Mouse (Mus musculus): ENCODE results near the gene Spred2.
"Not testable (repeated sequence)": the region's sequence is repeated elsewhere in the genome, so short reads cannot be mapped to it uniquely, and the experiment has no call there.

Gene Spred2

GRCm38 (mm10) chr11:20018905-20019304 is 94.7 kb downstream of the Spred2 start:
- peak; percentile 61 for DNase-seq (ENCODE audit: low read depth, low spot score)

- DNase-seq (ENCODE audit: low read depth, low spot score) = peak; percentile 45
Measured at GRCm38 (mm10) chr11:20020720-20021119, 96.5 kb downstream of the Spred2 start.

- DNase-seq (ENCODE audit: low read depth, low spot score) = no peak
Measured at GRCm38 (mm10) chr11:20022462-20022861, 98.3 kb downstream of the Spred2 start.

- DNase-seq (ENCODE audit: low read depth, low spot score) = no peak
Measured at GRCm38 (mm10) chr11:20022911-20023482, 98.8 kb downstream of the Spred2 start.

DNA sequence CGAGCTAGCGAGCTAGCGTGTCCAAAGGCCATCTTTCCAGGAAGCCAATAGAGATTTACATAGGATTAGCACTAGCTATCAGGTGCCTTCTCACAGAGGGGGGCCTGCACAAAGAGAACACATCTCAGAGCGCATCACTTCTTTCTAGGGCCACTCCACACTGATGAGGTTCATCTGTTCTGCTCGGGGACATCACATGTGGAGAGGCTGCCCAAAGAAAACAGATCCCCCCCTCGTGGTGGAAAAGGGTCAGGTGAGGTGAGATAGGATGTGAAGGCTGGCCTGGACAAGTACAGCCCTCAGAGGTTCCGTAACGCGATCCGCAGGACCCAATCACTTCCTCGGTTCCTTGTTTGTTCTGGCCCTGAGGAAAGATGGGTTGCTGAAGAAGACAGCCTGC is 101.7 kb downstream of the Spred2 start:
- peak; percentile 82 for DNase-seq (ENCODE audit: low read depth, low spot score)

DNA sequence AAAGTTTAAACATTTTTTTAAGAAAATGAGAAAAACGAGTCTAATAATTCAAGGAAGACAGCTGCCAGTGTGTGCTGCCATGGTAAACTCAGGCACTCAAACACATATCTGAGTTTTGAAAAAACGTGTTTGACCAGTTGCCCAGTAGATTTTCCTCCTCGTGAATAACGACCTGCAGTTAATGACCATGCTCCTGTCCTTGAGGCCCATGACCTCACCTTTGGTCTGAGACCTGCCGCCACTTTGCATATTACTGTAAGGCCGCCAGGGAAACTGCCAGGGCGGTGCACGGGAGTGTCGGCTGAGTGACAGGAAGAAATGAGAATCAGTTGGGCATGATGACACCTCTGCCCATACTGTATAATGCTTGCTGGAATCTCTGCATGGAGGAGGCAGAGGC is 103.5 kb downstream of the Spred2 start:
- DNase-seq (ENCODE audit: low read depth, low spot score) = no peak

- DNase-seq (ENCODE audit: low read depth, low spot score) = no peak
Measured at GRCm38 (mm10) chr11:20028396-20028795, 104.2 kb downstream of the Spred2 start.

- DNase-seq (ENCODE audit: low read depth, low spot score) = no peak
Measured at GRCm38 (mm10) chr11:20029014-20029413, 104.8 kb downstream of the Spred2 start.

- not testable (repeated sequence) for DNase-seq (ENCODE audit: low read depth, low spot score)
Measured at GRCm38 (mm10) chr11:20030973-20031372, 106.8 kb downstream of the Spred2 start.

DNA sequence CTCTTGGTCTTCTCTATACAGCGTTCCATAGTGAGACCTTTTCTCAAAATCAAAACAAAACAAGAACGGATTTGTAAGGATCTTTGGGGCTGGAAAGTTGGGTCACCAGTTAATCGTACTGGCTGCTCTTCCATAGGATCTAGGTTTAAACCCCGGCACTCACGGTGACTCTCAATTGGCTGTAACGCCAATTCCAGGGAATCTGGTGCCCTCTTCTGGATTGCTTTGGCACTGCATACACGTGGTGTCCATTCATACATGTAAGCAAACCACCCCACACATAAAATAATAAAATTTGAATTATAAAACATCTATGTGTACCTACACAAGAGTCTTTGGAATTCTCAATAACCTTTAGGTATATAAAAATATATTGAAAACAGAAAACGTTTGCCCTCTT is 107.4 kb downstream of the Spred2 start:
- DNase-seq (ENCODE audit: low read depth, low spot score) = peak; percentile 88

DNA sequence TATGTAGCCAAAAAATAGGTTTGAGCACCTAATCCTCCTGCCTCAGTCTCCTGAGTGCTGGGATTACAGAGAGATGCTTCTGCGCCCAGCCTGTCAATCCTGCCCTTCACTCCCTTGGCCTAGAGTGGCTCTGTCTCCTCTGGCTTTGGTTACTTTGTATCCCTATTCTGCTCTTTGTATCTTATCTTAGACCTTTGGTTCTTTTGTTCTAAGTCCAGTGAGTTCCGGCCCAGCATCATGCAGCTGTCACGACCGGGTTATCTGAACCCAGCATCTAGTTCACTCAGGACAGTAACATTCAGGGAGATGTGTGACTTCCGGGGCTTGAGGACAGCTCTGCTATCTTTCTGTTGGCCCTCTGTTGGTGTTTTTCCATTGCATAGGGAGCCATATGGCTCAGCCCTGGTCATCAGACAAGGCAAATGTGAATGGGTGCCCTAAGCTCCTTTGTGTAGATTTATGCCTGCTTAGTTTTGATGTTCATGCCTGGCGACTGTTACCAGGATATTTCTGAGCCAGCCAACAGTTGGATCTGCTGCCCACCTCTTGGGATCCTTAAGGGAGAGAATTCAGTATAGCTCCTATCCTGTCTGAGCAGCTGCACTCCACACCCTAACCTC is 109.5 kb downstream of the Spred2 start:
- no peak for DNase-seq (ENCODE audit: low read depth, low spot score)

DNA sequence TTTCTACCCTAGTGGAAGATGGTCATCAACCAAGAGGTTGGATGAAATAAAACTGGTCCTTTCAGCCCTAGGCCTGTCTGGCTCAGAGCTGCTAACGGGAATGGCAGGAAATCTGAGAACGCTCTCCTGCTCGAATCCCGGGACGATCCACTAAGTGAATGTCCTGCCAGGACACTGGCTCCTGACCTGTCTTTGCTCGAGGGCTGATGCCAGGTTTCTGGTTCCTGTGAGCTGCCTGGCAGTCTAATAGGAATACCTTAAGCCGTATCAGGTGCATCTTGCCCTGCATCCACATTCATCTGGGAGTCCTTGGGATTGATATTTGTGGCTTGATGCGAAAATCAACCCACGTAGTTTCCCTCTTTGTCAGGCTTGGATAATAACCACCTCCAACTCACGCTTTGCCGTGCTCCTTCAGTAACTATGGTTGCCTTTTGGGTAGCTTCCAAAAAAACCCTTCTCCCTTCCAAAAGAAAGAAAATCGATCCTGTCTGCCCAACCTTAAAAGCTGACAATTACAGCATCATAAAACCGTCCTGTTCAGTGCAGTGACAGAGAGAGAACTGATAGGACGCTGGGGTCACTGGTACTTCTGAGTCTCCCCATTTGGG is 110.3 kb downstream of the Spred2 start:
- no peak for DNase-seq (ENCODE audit: low read depth, low spot score)

- peak; percentile 85 for DNase-seq (ENCODE audit: low read depth, low spot score)
Measured at GRCm38 (mm10) chr11:20035343-20035928, 111.3 kb downstream of the Spred2 start.

- DNase-seq (ENCODE audit: low read depth, low spot score) = peak; percentile 57
Measured at GRCm38 (mm10) chr11:20035972-20036371, 111.8 kb downstream of the Spred2 start.

GRCm38 (mm10) chr11:20037739-20038138 is 113.6 kb downstream of the Spred2 start:
- no peak for DNase-seq (ENCODE audit: low read depth, low spot score)

GRCm38 (mm10) chr11:20038723-20039122 is 114.5 kb downstream of the Spred2 start:
- peak; percentile 38 for DNase-seq (ENCODE audit: low read depth, low spot score)

DNA sequence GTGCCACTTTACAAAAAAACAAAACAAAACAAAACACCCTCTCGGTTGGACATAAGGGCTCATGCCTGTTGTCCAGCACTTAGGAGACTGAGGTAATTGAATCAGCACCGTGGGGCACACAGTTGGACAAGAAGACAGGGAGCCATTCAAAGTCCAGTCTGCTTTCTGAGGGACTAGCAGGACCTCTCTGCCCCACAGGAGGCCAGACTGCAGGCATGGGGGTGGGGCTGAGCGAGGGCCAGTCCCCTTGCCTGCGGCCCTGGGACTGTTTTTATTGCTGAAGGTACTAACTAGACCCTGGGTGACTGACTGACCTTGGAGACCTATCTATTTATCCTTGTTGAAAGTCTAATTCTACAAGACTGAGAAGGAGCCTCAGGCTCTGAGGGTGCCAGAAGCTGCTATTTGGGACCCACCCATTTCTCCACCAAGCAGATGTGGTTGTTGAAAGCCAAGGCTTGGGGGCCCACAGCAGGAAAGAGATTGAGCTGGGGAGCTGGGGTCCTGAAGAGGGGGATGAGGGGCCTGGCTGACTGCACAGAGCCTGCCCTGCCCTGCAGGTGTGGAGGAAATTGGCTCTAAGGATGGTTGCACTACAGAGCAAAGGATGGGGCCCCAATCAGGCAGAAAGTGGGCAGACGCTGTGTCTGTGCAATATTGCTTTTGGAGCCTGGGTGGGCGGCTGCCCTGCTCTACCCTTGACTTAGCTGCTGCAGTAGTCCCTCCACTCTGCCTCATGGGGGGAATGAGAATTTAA is 117.2 kb downstream of the Spred2 start:
- DNase-seq (ENCODE audit: low read depth, low spot score) = no peak

DNA sequence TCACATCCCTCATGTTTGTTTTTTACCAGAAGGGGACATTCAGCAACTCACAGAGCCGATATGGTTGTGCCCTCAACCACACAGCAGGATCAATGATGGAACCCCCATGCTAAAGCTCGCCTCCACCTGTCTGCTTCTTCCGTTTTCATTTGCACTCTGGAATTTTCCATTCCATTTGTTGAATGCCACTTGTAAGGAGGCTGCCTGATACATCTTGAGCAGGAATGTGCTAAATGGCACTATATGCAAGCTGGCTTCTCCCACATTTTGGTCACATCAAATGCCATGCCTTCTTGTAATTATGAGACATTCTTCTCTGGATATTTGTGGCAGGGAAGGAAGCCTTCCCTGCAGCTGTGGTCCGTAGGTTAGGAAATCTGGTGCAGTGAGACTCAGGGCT is 117.9 kb downstream of the Spred2 start:
- no peak for DNase-seq (ENCODE audit: low read depth, low spot score)

DNA sequence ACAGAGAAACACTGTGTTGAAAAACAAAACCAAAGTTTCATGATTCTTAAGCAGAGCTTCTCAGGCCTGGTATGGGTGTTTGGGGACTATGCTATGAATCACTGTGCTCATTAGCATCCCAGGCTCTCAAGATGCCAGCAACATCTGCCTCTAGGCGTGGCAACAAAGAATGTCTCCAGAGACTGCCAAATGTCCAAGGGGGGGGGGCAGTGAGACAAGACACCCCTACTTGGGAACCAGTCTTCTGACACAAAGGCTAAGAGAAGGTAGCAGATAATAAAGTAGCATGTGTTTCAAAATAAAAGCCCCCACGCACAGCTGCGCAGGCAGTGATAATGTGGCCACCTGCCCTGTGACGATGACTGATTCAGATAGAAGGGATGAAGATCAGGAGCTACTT is 119.1 kb downstream of the Spred2 start:
- DNase-seq (ENCODE audit: low read depth, low spot score) = peak; percentile 56

DNA sequence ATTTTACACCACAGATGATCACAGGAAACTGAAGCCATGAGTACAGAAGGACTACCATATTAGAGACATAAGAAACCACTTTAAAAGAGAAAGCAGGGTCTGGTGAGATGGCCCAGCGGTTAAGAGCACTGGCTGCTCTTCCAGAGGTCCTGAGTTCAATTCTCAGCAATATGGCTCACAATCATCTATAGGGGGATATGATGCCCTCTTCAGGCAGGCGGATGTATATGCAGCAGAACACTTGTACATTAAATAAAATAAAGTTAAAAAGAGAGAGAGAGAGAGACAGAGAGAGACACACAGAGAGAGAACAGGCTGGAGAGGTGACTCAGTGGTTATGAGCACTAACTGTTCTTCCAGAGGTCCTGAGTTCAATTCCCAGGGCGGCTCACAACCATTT is 121.4 kb downstream of the Spred2 start:
- no peak for DNase-seq (ENCODE audit: low read depth, low spot score)

- DNase-seq (ENCODE audit: low read depth, low spot score) = peak; percentile 68
Measured at GRCm38 (mm10) chr11:20052814-20053536, 128.8 kb downstream of the Spred2 start.
